Mouse (Mus musculus) intestine, embryonic 16.5 days (tissue): ENCODE results near the gene Kctd14. TPM values are rescaled to one million over a fixed set of nuclear protein-coding genes. Genes with fewer than 3 reads are reported as not detected.
"Not testable (repeated sequence)": the region's sequence is repeated elsewhere in the genome, so short reads cannot be mapped to it uniquely, and the experiment has no call there.

Experiments used
- ATAC-seq: fragments of 200-750 bp; cut with Nextera tagmentation; 2 replicates; pipeline ENCODE4 v1.8.0; 2017; ENCODE audit warnings: moderate TSS enrichment, moderate library complexity
- H3K27ac ChIP-seq: fragments of 300-500 bp; sonication (generic); 2 replicates; pipeline ENCODE4 v1.5.1; 2014; ENCODE audit warnings: mild to moderate bottlenecking, low read length
- H3K27me3 ChIP-seq: fragments of 300-500 bp; sonication (generic); replicated peaks from 2 replicates; pipeline ENCODE4 v1.6.1; 2014; ENCODE audit warnings: low read length, control low read depth, mixed read lengths; ENCODE audit not compliant: control insufficient read depth, insufficient read depth
- H3K36me3 ChIP-seq: fragments of 300-500 bp; sonication (generic); 2 replicates; pipeline ENCODE4 v1.6.1; 2014; ENCODE audit warnings: low read length, control low read depth; ENCODE audit not compliant: control insufficient read depth, insufficient read depth
- H3K4me1 ChIP-seq: fragments of 300-500 bp; sonication (generic); 2 replicates; pipeline ENCODE4 v1.6.1; 2014; ENCODE audit warnings: low read length, control low read depth, mixed read lengths; ENCODE audit not compliant: control insufficient read depth, insufficient read depth
- H3K4me2 ChIP-seq: fragments of 300-500 bp; sonication (generic); 2 replicates; pipeline ENCODE4 v1.6.1; 2014; ENCODE audit warnings: low read depth, low read length, control low read depth
- H3K4me3 ChIP-seq: fragments of 300-500 bp; sonication (generic); 2 replicates; pipeline ENCODE4 v1.5.1; 2014; ENCODE audit warnings: mild to moderate bottlenecking, low read length
- H3K9ac ChIP-seq: fragments of 300-500 bp; sonication (generic); 2 replicates; pipeline ENCODE4 v1.6.1; 2014; ENCODE audit warnings: low read depth, low read length
- H3K9me3 ChIP-seq: fragments of 300-500 bp; sonication (generic); 2 replicates; pipeline ENCODE4 v1.6.1; 2016; ENCODE audit warnings: low read length, control low read depth; ENCODE audit not compliant: control insufficient read depth
- WGBS: fragments of 180-500 bp; shearing (Covaris S2); extraction: QIAGEN DNeasy Blood & Tissue Kit; methylation state at CpG from one replicate; pipeline ENCODE4 v1.1.7; 2014; 5-methylcytosine and 5-hydroxymethylcytosine counted together
- polyA plus RNA-seq: library from polyadenylated mRNA; unstranded; fragments of >200 nt; fragmentation: Nextera tagmentation; extraction: Ambion mirVana; gene quantifications from 2 replicates; pipeline ENCODE4 v1.2.1, GENCODE M21; 2015

The Kctd14 gene
- 6.8 and 7.3 TPM in 2 replicates for polyA plus RNA-seq

DNA sequence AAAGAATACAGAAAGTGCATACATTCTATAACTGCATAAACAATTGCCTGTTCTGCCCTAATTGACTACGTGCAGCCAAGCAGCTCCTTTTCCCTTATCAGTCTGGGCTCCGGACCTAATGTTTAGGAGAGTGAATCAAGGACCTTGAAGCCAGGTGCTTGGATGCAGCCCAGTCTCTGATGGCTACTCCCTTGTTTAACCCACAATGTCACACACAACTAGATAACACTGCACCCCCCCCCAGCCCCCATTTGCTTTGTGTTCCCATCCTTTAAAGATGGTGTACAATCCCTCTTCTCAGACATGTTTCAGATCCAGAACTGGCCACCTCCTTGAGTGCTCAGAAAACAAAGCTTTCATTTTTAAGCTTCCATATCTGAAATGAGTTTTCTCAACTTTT, at the start of gene Kctd14:
Gene Kctd14, plus strand, starts transcription at position 301 of the 400 bp plus-strand sequence.
- not testable (repeated sequence) for H3K27ac ChIP-seq, H3K27me3 ChIP-seq, H3K9ac ChIP-seq, H3K36me3 ChIP-seq, H3K9me3 ChIP-seq, H3K4me2 ChIP-seq, H3K4me1 ChIP-seq, ATAC-seq, H3K4me3 ChIP-seq
- 63% methylated on average over 2 of the region's 2 CpGs for WGBS

- ATAC-seq = peak; percentile 49
- H3K4me3 ChIP-seq = no peak overlapping the region
- no peak overlapping the region for H3K27ac ChIP-seq
- no peaks in the 10 kb centered on the region for H3K9me3 ChIP-seq
- no peak overlapping the region for H3K4me2 ChIP-seq
- no peaks in the 10 kb centered on the region for H3K4me1 ChIP-seq
- H3K27me3 ChIP-seq = no peaks in the 10 kb centered on the region
- no peak overlapping the region for H3K9ac ChIP-seq
- H3K36me3 ChIP-seq = peaks cover 22% of the 10 kb centered on the region
- WGBS = 64% methylated on average over 10 of the region's 10 CpGs
Measured at GRCm38 (mm10) chr7:97407145-97407544, 44.0 kb upstream of the Kctd14 start.

DNA sequence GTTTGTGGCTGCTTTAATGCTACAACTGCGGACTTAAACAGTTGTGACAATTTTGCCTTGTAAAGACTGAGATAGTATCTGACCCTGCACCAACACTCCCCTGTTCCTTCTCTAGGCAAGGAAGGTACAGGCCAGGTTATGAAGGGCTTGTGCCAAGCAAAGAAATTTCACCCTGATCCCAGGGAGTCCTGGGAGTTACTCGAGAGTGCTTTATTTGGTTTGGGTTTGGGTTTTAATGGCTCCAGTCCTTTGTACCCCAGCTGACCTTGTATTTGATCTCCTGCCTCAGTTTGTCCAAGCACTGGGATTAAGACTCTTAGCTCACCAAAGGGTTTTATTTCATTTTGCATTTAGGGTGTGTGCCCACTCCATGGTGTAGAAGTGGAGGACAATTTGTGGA, 40.0 kb upstream of the Kctd14 start:
- WGBS = 91% methylated on average over 2 of the region's 2 CpGs
- Histone ChIP-seq H3K27me3 (no peaks in the 10 kb centered on the region), H3K9me3 (no peaks in the 10 kb centered on the region), H3K9ac (no peak overlapping the region), H3K36me3 (peaks cover 22% of the 10 kb centered on the region), H3K4me2 (no peak overlapping the region), H3K4me3 (no peak overlapping the region), H3K4me1 (no peaks in the 10 kb centered on the region), H3K27ac (no peak overlapping the region)
- no peak for ATAC-seq

DNA sequence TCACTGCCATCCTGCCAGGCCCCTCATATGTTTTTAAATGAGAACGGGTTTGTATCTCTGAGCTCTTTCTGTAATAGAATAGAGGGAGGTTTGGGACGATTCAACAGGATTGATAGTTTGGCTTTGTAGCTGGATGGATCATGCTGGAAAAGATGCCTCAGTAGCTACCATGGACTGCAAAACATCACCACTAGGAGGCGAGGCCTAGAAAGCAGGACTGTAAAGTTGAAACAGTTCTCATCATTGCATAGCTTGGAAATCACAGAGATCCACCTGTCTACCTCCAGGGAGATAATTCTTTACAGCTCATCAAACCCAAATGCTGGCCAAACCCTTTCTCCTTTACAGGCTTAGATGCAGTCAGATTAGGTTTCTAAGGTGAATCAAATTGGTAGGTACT, 39.5 kb upstream of the Kctd14 start:
- H3K4me3 ChIP-seq = no peak overlapping the region
- 79% methylated on average over 3 of the region's 3 CpGs for WGBS
- no peaks in the 10 kb centered on the region for H3K27me3 ChIP-seq
- peaks cover 22% of the 10 kb centered on the region for H3K36me3 ChIP-seq
- no peak for ATAC-seq
- H3K9ac ChIP-seq = no peak overlapping the region
- no peaks in the 10 kb centered on the region for H3K9me3 ChIP-seq
- H3K4me1 ChIP-seq = no peaks in the 10 kb centered on the region
- H3K27ac ChIP-seq = no peak overlapping the region
- H3K4me2 ChIP-seq = no peak overlapping the region

DNA sequence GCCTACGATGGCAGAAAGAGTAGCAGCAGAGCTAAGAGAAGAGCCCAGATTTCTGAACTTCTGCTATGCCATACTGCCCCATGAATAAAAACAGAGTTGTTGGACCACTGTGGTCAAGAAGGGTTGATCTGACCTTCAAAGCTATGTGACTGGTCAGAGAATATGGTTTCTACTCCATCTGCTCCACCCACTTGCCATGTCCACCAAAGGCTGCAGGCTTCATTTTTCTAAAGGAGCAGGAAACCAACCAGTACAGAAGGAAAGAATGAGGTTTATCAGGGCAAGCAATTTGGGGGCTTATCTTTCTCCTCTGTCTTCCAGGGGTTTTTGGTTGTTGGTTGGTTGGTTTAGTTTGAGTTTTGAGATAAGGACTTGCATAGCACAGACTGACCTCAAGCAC, 37.1 kb upstream of the Kctd14 start:
- Histone ChIP-seq H3K4me1 (no peaks in the 10 kb centered on the region), H3K9me3 (no peaks in the 10 kb centered on the region), H3K4me2 (no peak overlapping the region), H3K27me3 (no peaks in the 10 kb centered on the region), H3K36me3 (peaks cover 19% of the 10 kb centered on the region), H3K4me3 (no peak overlapping the region), H3K27ac (no peak overlapping the region), H3K9ac (no peak overlapping the region)
- ATAC-seq = no peak
- WGBS = 94% methylated on average over 1 of the region's 1 CpGs

GRCm38 (mm10) chr7:97414426-97414825, 36.7 kb upstream of the Kctd14 start:
- WGBS = 79% methylated on average over 1 of the region's 1 CpGs
- no peaks in the 10 kb centered on the region for H3K4me1 ChIP-seq
- H3K4me2 ChIP-seq = no peak overlapping the region
- no peak for ATAC-seq
- H3K36me3 ChIP-seq = peaks cover 16% of the 10 kb centered on the region
- H3K27ac ChIP-seq = no peak overlapping the region
- H3K4me3 ChIP-seq = no peak overlapping the region
- no peaks in the 10 kb centered on the region for H3K9me3 ChIP-seq
- no peak overlapping the region for H3K9ac ChIP-seq
- no peaks in the 10 kb centered on the region for H3K27me3 ChIP-seq

DNA sequence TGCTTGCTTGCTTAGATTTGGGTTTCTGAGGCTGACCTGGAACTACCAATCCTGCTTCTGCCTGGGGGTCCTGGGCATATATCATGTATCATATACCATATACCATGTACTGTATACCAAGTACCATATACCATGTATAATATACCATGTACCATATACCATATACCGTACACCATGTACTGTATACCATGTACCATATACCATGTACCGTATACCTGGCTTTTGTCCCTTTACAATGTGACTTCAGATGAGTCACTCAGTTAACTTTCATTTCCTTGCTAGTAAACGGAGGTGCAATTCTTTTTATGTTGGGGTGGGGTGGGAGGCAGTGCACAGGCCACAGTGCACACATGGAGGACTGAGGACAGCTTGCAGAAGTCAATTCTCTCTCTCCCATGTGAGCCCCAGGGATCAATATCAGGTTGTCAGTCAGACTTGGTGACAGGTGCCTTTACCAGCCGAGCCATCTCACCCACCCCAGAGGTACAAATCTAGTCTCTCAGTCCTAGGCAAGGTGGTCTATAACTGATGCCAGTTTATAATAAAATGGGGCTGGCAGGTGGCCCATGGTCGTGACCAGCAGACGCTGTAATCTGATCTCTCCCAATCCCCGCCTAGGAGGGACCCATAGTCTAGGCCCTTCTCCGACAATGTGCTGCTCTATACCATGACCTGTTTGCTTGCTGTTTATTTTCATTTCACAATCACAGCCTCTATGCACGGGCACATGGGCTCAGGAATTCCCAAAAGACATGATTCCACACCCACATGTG, 36.0 kb upstream of the Kctd14 start:
- H3K4me2 ChIP-seq = no peak overlapping the region
- H3K27ac ChIP-seq = no peak overlapping the region
- WGBS = 46% methylated on average over 9 of the region's 9 CpGs
- H3K9me3 ChIP-seq = no peaks in the 10 kb centered on the region
- H3K27me3 ChIP-seq = no peaks in the 10 kb centered on the region
- H3K4me1 ChIP-seq = no peaks in the 10 kb centered on the region
- H3K36me3 ChIP-seq = peaks cover 9% of the 10 kb centered on the region
- H3K4me3 ChIP-seq = no peak overlapping the region
- H3K9ac ChIP-seq = no peak overlapping the region
- peak; percentile 73 for ATAC-seq

DNA sequence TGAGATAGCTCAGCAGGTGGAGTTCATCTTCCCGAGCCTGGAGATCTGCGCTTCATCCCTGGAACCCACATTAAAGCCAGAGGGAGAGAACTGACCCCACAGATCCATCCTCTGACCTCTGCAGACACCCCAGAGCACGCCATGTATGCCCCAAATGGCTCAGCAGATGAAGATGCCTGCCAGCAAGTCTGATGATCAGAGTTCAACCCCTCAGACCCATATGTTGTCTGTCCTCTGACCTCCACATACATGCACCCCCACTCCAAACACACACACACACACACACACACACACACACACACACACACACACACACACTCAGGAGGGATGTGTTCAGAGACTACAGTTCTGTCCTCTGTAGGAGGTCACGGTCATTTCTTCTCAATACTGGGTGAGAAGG, 34.6 kb upstream of the Kctd14 start:
- Histone ChIP-seq H3K4me2 (no peak overlapping the region), H3K9me3 (no peaks in the 10 kb centered on the region), H3K36me3 (no peaks in the 10 kb centered on the region), H3K27me3 (no peaks in the 10 kb centered on the region), H3K4me1 (no peaks in the 10 kb centered on the region), H3K9ac (no peak overlapping the region), H3K27ac (no peak overlapping the region), H3K4me3 (no peak overlapping the region)
- 85% methylated on average over 4 of the region's 4 CpGs for WGBS
- no peak for ATAC-seq

DNA sequence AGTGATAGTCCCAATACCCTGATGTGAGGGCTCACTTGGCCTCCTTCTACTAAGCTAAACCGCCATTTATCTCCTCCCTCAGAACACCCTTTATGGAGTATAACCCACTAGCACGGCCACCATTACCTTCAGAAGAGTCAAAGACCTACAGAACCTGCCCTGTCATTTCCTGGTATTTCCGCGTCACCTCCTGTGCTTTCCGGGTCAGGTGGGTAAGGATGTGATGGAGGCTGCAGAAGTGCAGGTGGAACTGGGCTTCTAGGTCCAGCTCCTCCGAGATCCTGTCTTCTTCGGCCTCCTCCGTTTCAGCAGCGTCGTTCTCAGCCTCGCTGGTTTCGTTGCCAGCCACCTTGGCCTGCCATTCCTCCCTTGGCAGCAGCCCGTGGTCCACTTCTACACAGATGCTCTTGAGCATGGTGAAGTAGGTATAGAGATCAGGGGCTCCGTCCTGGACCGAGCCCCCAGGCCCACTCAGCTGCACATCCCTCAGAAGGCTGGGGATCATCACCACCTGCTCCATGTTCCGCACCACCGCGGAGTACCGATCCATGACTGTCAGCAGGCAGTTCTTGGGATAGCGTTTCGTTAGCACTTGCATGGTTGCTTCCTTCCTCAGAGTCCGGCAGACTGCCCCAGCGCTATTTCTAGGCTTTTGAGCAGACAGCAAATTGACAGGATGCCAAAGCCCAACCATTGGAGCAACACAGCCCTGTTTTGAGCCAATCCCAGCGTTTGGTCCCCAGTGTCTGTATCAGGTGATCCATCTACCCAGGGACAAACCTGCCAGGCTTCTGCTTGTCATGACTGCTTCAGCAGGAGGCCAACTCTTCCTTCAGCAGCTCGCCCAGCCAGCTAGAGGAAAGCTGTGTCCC, 34.0 kb upstream of the Kctd14 start, which contains the start of gene Thrsp:
Gene Thrsp, minus strand, starts transcription at position 825 of the 872 bp plus-strand sequence.
- WGBS = 78% methylated on average over 25 of the region's 25 CpGs
- H3K27me3 ChIP-seq = no peaks in the 10 kb centered on the region

More for the DNA sequence above, 34.0 kb upstream of the Kctd14 start, which contains the start of gene Thrsp:
- no peaks in the 10 kb centered on the region for H3K36me3 ChIP-seq
- H3K4me3 ChIP-seq = no peak within 1 kb of the TSS
- H3K27ac ChIP-seq = no peak within 1 kb of the TSS
- no peaks in the 10 kb centered on the region for H3K9me3 ChIP-seq
- no peak within 1 kb of the TSS for H3K9ac ChIP-seq
- no peak for ATAC-seq
- no peaks in the 10 kb centered on the region for H3K4me1 ChIP-seq
- H3K4me2 ChIP-seq = no peak within 1 kb of the TSS
